Mouse (Mus musculus): ENCODE data around the gene Tenm4.

DNA sequence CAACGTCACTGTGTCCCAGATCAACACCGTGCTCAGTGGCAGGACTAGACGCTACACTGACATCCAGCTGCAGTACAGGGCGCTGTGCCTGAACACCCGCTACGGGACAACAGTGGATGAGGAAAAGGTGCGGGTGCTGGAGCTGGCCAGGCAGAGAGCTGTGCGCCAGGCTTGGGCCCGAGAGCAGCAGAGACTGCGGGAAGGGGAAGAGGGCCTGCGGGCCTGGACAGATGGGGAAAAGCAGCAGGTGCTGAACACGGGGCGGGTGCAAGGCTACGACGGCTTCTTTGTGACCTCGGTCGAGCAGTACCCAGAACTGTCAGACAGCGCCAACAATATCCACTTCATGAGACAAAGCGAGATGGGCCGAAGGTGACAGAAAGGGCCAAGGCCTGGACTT, 735.2 kb downstream of the Tenm4 start:
- TF ChIP-seq CTCF (IDR thresholded peaks at IDR 0.05; ENCODE audit: low read depth) (no peak), EP300 (IDR thresholded peaks at IDR 0.05; ENCODE audit: low read depth) (no peak)

Measured in liver, postnatal 0 days (tissue).